Mouse (Mus musculus) ES-Bruce4 (cell line): Measurements from ENCODE around the gene Ccdc148.

Source experiments
- CTCF ChIP-seq: IDR thresholded peaks from one replicate; pipeline ENCODE4 v1.8.1; 2011; ENCODE audit warnings: low read depth, low read length
- POLR2A ChIP-seq: IDR thresholded peaks from one replicate; pipeline ENCODE4 v1.8.1; 2011; ENCODE audit warnings: low read length; ENCODE audit not compliant: insufficient read depth

GRCm38 (mm10) chr2:59186966-59187365 lies 26.5 kb upstream of the Ccdc148 start:
- no peak for TF ChIP-seq POLR2A
- no peak for TF ChIP-seq CTCF
